Mouse (Mus musculus) midbrain, embryonic 14.5 days (tissue): Measurements from ENCODE around the gene Cldn9. TPM values are rescaled to one million over a fixed set of nuclear protein-coding genes. Genes with fewer than 3 reads are reported as not detected.

Source experiments
- ATAC-seq: fragments of 200-750 bp; cut with Nextera tagmentation; 2 replicates; pipeline ENCODE4 v1.8.0; 2017; ENCODE audit warnings: moderate number of reproducible peaks, moderate library complexity; ENCODE audit not compliant: low FRiP score, low TSS enrichment
- DNase-seq: peaks from one replicate; pipeline ENCODE4 v3.0.0-alpha.2; 2015
- H3K27ac ChIP-seq: fragments of 300-500 bp; sonication (generic); replicated peaks from 2 replicates; pipeline ENCODE4 v1.5.1; 2014; ENCODE audit warnings: mild to moderate bottlenecking, low read depth, low read length, moderate library complexity
- H3K27me3 ChIP-seq: fragments of 300-500 bp; sonication (generic); 2 replicates; pipeline ENCODE4 v1.6.1; 2014; ENCODE audit warnings: low read length, control low read depth, mixed read lengths; ENCODE audit not compliant: control insufficient read depth, insufficient read depth
- H3K36me3 ChIP-seq: fragments of 300-500 bp; sonication (generic); 2 replicates; pipeline ENCODE4 v1.6.1; 2014; ENCODE audit warnings: low read length, control low read depth; ENCODE audit not compliant: control insufficient read depth, insufficient read depth
- H3K4me1 ChIP-seq: fragments of 300-500 bp; sonication (generic); 2 replicates; pipeline ENCODE4 v1.6.1; 2014; ENCODE audit warnings: mild to moderate bottlenecking, antibody characterized with exemption, low read length, control low read depth; ENCODE audit not compliant: control insufficient read depth, insufficient read depth
- H3K4me2 ChIP-seq: fragments of 300-500 bp; sonication (generic); 2 replicates; pipeline ENCODE4 v1.6.1; 2014; ENCODE audit warnings: mild to moderate bottlenecking, low read length, moderate library complexity
- H3K4me3 ChIP-seq: fragments of 300-500 bp; sonication (generic); replicated peaks from 2 replicates; pipeline ENCODE4 v1.5.1; 2014; ENCODE audit warnings: low read depth, low read length
- H3K9ac ChIP-seq: fragments of 300-500 bp; sonication (generic); replicated peaks from 2 replicates; pipeline ENCODE4 v1.6.1; 2014; ENCODE audit warnings: mild to moderate bottlenecking, low read length, moderate library complexity
- H3K9me3 ChIP-seq: fragments of 300-500 bp; sonication (generic); 2 replicates; pipeline ENCODE4 v1.6.1; 2016; ENCODE audit warnings: low read length, control low read depth, mixed read lengths; ENCODE audit not compliant: control insufficient read depth
- WGBS: fragments of 180-500 bp; shearing (Covaris S2); extraction: QIAGEN DNeasy Blood & Tissue Kit; methylation state at CpG from one replicate; pipeline ENCODE4 v1.1.7; 2014; 5-methylcytosine and 5-hydroxymethylcytosine counted together
- polyA plus RNA-seq: library from polyadenylated mRNA; unstranded; fragments of >200 nt; fragmentation: Nextera tagmentation; extraction: Ambion mirVana; gene quantifications from 2 replicates; pipeline ENCODE4 v1.2.1, GENCODE M21; 2014

Gene Cldn9
- polyA plus RNA-seq, 1 experiment from 2014 or later, result 0.92 TPM

- DNase-seq (no peak), ATAC-seq (no peak)
- Histone ChIP-seq H3K9ac (no peak overlapping the region), H3K36me3 (no peaks in the 10 kb centered on the region), H3K27ac (no peak overlapping the region), H3K4me1 (no peaks in the 10 kb centered on the region), H3K4me2 (no peak overlapping the region), H3K9me3 (no peaks in the 10 kb centered on the region), H3K27me3 (no peaks in the 10 kb centered on the region), H3K4me3 (no peak overlapping the region)
- 52% methylated on average over 2 of the region's 2 CpGs for WGBS
Measured at GRCm38 (mm10) chr17:23717003-23717402, 33.2 kb upstream of the Cldn9 start.

DNA sequence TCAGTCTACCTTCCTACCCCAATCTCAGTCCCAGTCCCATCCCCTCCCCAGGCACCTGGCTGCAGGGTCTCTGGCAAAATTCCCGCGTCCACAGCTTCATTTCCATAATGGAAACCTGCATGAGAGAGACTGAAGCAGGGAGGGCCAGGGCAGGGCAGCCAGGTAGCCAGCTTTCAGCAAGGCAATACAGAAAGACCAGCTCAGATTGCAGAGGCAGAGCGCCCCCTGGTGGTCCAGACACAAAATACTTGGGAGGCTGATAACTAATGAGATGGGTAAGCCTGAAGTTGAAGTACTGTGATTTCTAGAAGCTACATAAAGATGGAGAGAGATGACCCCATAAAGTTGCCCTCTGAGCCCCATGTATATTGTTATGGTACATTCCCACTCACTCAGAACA is 22.4 kb upstream of the Cldn9 start:
- no peaks in the 10 kb centered on the region for H3K36me3 ChIP-seq
- 1% methylated on average over 3 of the region's 3 CpGs for WGBS
- H3K4me1 ChIP-seq, result no peaks in the 10 kb centered on the region
- no peaks in the 10 kb centered on the region for H3K9me3 ChIP-seq
- H3K4me2 ChIP-seq, result no peak overlapping the region
- H3K4me3 ChIP-seq, result no peak overlapping the region
- DNase-seq (peak; percentile 88), ATAC-seq (no peak; the same call in 1 of the 2 replicates)
- no peak overlapping the region for H3K9ac ChIP-seq
- no peaks in the 10 kb centered on the region for H3K27me3 ChIP-seq
- no peak overlapping the region for H3K27ac ChIP-seq

DNA sequence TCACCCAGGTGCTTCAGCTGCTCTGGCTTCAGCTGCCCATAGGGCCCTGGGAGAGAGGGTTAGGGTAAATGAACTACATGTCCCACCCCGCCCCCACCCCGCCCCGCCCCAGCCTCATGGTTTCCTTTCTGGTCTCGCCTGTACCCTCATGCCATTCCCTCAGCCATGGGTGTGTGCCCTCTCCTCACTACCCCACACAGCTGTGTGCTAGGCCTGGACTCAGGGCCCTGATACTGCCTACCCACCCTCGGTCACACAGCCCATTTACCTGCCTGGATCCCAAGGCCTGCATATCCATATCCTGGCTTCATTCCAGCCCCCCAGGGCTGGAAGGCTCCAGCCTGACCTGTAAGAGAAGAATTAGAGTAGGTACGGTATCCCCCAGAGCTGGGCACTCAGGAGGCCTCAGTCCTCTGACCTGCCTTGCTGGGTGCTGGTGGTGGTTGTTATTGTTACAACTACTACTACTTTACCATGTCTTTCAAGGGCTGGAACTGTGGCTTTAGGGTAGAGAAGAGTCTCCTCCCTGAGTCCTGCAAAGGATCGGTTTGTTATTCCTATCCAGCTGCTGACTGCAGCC is 21.8 kb upstream of the Cldn9 start:
- no peak for ATAC-seq
- DNase-seq, result no peak
- WGBS, result 81% methylated on average over 7 of the region's 7 CpGs
- Histone ChIP-seq H3K4me1 (no peaks in the 10 kb centered on the region), H3K27me3 (no peaks in the 10 kb centered on the region; the same call in 1 of the 2 replicates), H3K9ac (no peak overlapping the region), H3K36me3 (no peaks in the 10 kb centered on the region), H3K27ac (no peak overlapping the region), H3K4me3 (no peak overlapping the region), H3K4me2 (no peak overlapping the region), H3K9me3 (no peaks in the 10 kb centered on the region)

DNA sequence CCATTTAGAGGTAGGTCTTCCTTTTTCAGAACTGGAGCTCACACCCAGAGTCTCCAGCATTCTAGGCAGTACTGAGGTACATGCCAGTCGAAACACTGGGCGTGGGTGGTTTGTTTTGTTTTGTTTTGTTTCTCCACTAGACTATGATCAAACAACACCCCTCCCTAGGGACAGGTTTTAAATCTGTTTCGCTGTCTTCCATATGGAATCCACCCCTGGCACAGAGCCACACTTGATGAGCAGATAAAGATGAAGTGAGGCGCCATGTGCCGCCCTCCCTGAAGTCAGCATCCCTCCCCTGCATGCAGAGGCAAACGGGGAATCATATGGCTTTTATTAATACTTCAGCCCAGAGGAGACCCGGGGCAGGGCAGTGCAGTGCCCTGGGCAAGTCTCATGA is 20.9 kb upstream of the Cldn9 start:
- WGBS, result 57% methylated on average over 7 of the region's 7 CpGs
- ATAC-seq, result no peak

GRCm38 (mm10) chr17:23703301-23703700 is 19.5 kb upstream of the Cldn9 start:
- DNase-seq (no peak), ATAC-seq (no peak)
- Histone ChIP-seq H3K4me1 (0 out of 2 replicates have a peak, but pooled peaks cover 2% of the 10 kb centered on the region), H3K4me2 (no peak overlapping the region), H3K9ac (no peak overlapping the region), H3K27ac (no peak overlapping the region), H3K9me3 (no peaks in the 10 kb centered on the region), H3K36me3 (no peaks in the 10 kb centered on the region), H3K27me3 (peaks cover 11% of the 10 kb centered on the region), H3K4me3 (no peak overlapping the region)
- 81% methylated on average over 9 of the region's 9 CpGs for WGBS

More for the DNA sequence above, 20.9 kb upstream of the Cldn9 start:
- Histone ChIP-seq H3K4me1 (no peaks in the 10 kb centered on the region), H3K36me3 (no peaks in the 10 kb centered on the region), H3K4me3 (no peak overlapping the region), H3K9ac (no peak overlapping the region), H3K27me3 (no peaks in the 10 kb centered on the region; the same call in 1 of the 2 replicates), H3K4me2 (no peak overlapping the region), H3K9me3 (no peaks in the 10 kb centered on the region), H3K27ac (no peak overlapping the region)
- DNase-seq, result peak; percentile 40

DNA sequence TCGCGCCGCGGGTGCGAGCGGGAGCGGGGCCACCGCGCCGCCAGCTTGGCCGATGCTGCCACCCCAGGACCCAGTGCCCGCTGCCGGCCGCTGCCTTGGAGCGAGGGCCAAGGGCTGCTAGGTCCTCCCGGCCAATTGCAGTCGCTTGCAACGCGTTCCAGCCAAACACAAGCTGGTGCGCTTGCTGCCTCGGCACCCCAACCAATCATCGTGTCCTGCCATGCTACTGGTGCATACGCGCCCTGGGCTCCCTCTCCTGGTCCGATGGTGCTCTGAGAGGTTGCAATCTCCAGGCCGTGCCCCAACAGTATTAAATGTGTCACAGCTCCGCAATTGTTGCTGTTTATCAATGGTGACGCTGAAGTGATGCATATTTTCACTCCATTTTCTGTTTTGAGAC is 16.3 kb upstream of the Cldn9 start:
- Histone ChIP-seq H3K4me2 (peak overlapping the region; percentile 97), H3K27ac (0 out of 2 replicates have a peak overlapping the region, but pooled peaks have one; percentile 52), H3K4me1 (0 out of 2 replicates have a peak, but pooled peaks cover 2% of the 10 kb centered on the region), H3K4me3 (peak overlapping the region; percentile 70), H3K27me3 (peaks cover 21% of the 10 kb centered on the region), H3K36me3 (no peaks in the 10 kb centered on the region), H3K9ac (peak overlapping the region; percentile 62), H3K9me3 (no peaks in the 10 kb centered on the region)
- ATAC-seq, result peak; percentile 94
- WGBS, result 0% methylated on average over 20 of the region's 28 CpGs
- peak; percentile 92 for DNase-seq

GRCm38 (mm10) chr17:23699131-23700077 is 15.6 kb upstream of the Cldn9 start:
- WGBS, result 1% methylated on average over 94 of the region's 101 CpGs
- Histone ChIP-seq H3K4me3 (peak overlapping the region; percentile 70), H3K36me3 (no peaks in the 10 kb centered on the region), H3K27me3 (peaks cover 21% of the 10 kb centered on the region), H3K27ac (0 out of 2 replicates have a peak overlapping the region, but pooled peaks have one; percentile 52), H3K9ac (peak overlapping the region; percentile 62), H3K4me1 (0 out of 2 replicates have a peak, but pooled peaks cover 2% of the 10 kb centered on the region), H3K9me3 (no peaks in the 10 kb centered on the region), H3K4me2 (peak overlapping the region; percentile 97)
- ATAC-seq (peak; percentile 69), DNase-seq (peak; percentile 19)

GRCm38 (mm10) chr17:23695801-23696200 is 12.0 kb upstream of the Cldn9 start:
- no peak overlapping the region for H3K4me3 ChIP-seq
- 21% methylated on average over 3 of the region's 3 CpGs for WGBS
- no peak overlapping the region for H3K9ac ChIP-seq
- H3K4me2 ChIP-seq, result no peak overlapping the region
- no peaks in the 10 kb centered on the region for H3K9me3 ChIP-seq
- no peaks in the 10 kb centered on the region for H3K36me3 ChIP-seq
- H3K27ac ChIP-seq, result no peak overlapping the region
- H3K27me3 ChIP-seq, result peaks cover 21% of the 10 kb centered on the region
- H3K4me1 ChIP-seq, result 0 out of 2 replicates have a peak, but pooled peaks cover 2% of the 10 kb centered on the region
- ATAC-seq (no peak), DNase-seq (no peak)
